Mouse (Mus musculus) stomach, adult 2 months (tissue): Measurements from ENCODE around the gene Cpne4. TPM values are rescaled to one million over a fixed set of nuclear protein-coding genes. Genes with fewer than 3 reads are reported as not detected.

Experiments used
- polyA plus RNA-seq: library from polyadenylated mRNA; depleted of rRNA; stranded (reverse); fragments of >200 nt; gene quantifications from 2 replicates; pipeline ENCODE4 v1.2.3, GENCODE M21; 2012; rRNA removed

Cpne4 gene
- not detected in 2 replicates for polyA plus RNA-seq

DNA sequence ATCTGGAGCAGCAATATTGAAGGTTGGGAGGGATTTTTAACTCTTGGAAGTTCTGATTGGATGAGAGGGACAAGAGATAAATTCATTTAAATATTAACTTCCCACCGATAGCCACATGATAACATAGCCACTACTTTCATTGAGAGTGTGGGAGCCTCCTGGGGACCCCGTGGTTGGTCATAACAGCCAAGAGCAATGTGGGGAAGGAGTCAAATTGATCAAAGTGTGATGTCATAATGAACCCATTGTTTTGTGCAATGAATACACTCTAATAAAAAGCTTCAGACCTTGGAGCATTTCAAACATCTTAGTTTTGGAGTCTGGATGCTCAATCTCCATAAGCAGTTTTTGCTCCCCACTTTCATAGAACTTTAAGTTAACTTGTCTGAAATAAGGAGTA, at the start of gene Cpne4:
Gene Cpne4 (plus strand): TSS at position 301 of the 400 bp plus-strand sequence.

DNA sequence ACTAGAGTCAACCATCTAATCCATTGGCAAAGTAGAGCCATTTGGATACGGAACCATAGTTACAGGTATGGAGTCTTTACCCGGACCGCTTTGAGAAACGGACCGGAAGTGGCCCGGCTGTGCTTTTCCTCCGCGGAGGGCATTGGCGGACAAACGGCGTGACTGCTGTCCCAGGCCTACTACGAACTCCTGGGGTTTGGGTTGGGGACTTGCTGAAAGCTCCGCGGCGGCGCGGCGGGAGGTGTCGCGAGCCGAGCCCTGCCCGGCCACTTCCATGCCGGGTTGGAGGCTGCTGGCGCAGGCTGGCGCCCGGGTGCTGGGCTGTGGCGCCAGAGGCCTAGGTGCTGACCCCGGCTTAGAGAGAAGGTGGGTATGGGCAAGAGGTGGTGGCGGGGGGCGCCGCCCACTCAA, 506.1 kb downstream of the Cpne4 start, which contains the start of gene Mrpl3:
Gene Mrpl3 (plus strand): TSS at position 93 of the 411 bp plus-strand sequence.

Other genes starting within 250 kb of the Cpne4 start
- gene Acpp, start 209.5 kb upstream of the Cpne4 start, polyA plus RNA-seq: 1.8 and 2.7 TPM in 2 replicates